Mouse (Mus musculus): ENCODE data around the gene Zdhhc20. TPM values are rescaled to one million over a fixed set of nuclear protein-coding genes. Genes with fewer than 3 reads are reported as not detected.
"Not testable (repeated sequence)": the region's sequence is repeated elsewhere in the genome, so short reads cannot be mapped to it uniquely, and the experiment has no call there.

Zdhhc20 gene
- polyA plus RNA-seq, 1 experiment from 2014 or later: 46.1 TPM

GRCm38 (mm10) chr14:57910501-57911068, 20.5 kb upstream of the Zdhhc20 start:
- no peaks in the 10 kb centered on the region for H3K9me3 ChIP-seq (replicated peaks; ENCODE audit: low read length)
- H3K4me1 ChIP-seq (replicated peaks; ENCODE audit: insufficient read depth, low read length): no peaks in the 10 kb centered on the region
- 0 out of 2 replicates have a peak, but pooled peaks cover 2% of the 10 kb centered on the region for H3K36me3 ChIP-seq (ENCODE audit: insufficient read depth, low read length)
- H3K9ac ChIP-seq (ENCODE audit: low read depth, low read length): peak overlapping the region; percentile 48; the same call in 1 of the 2 replicates
- DNase-seq (ENCODE audit: low spot score) (peak; percentile 95), ATAC-seq (replicated peaks; ENCODE audit: low FRiP score, low read depth) (peak; percentile 82; the same call in 1 of the 2 replicates)
- TF ChIP-seq CTCF (IDR thresholded peaks at IDR 0.05; ENCODE audit: low read depth): peak; percentile 88
- H3K4me3 ChIP-seq (replicated peaks; ENCODE audit: low read depth, low read length): peak overlapping the region; percentile 11; the same call in 1 of the 2 replicates
- peak overlapping the region; percentile 57 for H3K4me2 ChIP-seq (ENCODE audit: low read length)
- 21% methylated on average over 26 of the region's 26 CpGs for WGBS
- H3K27me3 ChIP-seq (ENCODE audit: insufficient read depth, low read length): no peaks in the 10 kb centered on the region
- no peak overlapping the region for H3K27ac ChIP-seq

- WGBS: 83% methylated on average over 5 of the region's 5 CpGs
- Histone ChIP-seq H3K9me3 (replicated peaks; ENCODE audit: low read length) (no peaks in the 10 kb centered on the region), H3K9ac (ENCODE audit: low read depth, low read length) (no peak overlapping the region), H3K36me3 (ENCODE audit: insufficient read depth, low read length) (no peaks in the 10 kb centered on the region), H3K27me3 (ENCODE audit: insufficient read depth, low read length) (no peaks in the 10 kb centered on the region), H3K4me2 (ENCODE audit: low read length) (no peak overlapping the region), H3K4me1 (replicated peaks; ENCODE audit: insufficient read depth, low read length) (no peaks in the 10 kb centered on the region), H3K4me3 (replicated peaks; ENCODE audit: low read depth, low read length) (no peak overlapping the region), H3K27ac (no peak overlapping the region)
- no peak for TF ChIP-seq CTCF (IDR thresholded peaks at IDR 0.05; ENCODE audit: low read depth)
- ATAC-seq (replicated peaks; ENCODE audit: low FRiP score, low read depth): no peak
- no peak for DNase-seq (ENCODE audit: low spot score)
Measured at GRCm38 (mm10) chr14:57909297-57909696, 19.2 kb upstream of the Zdhhc20 start.

- no peaks in the 10 kb centered on the region for H3K36me3 ChIP-seq (ENCODE audit: insufficient read depth, low read length)
- H3K27me3 ChIP-seq (ENCODE audit: insufficient read depth, low read length): no peaks in the 10 kb centered on the region
- TF ChIP-seq CTCF (IDR thresholded peaks at IDR 0.05; ENCODE audit: low read depth): no peak
- DNase-seq (ENCODE audit: low spot score) (no peak), ATAC-seq (replicated peaks; ENCODE audit: low FRiP score, low read depth) (no peak)
- H3K9ac ChIP-seq (ENCODE audit: low read depth, low read length): no peak overlapping the region
- H3K9me3 ChIP-seq (replicated peaks; ENCODE audit: low read length): no peaks in the 10 kb centered on the region
- H3K4me3 ChIP-seq (replicated peaks; ENCODE audit: low read depth, low read length): no peak overlapping the region
- no peak overlapping the region for H3K4me2 ChIP-seq (ENCODE audit: low read length)
- no peak overlapping the region for H3K27ac ChIP-seq
- 53% methylated on average over 2 of the region's 2 CpGs for WGBS
- H3K4me1 ChIP-seq (replicated peaks; ENCODE audit: insufficient read depth, low read length): no peaks in the 10 kb centered on the region
Measured at GRCm38 (mm10) chr14:57908431-57908830, 18.4 kb upstream of the Zdhhc20 start.

- 71% methylated on average over 1 of the region's 1 CpGs for WGBS
- Histone ChIP-seq H3K27ac (no peak overlapping the region), H3K4me1 (replicated peaks; ENCODE audit: insufficient read depth, low read length) (no peaks in the 10 kb centered on the region), H3K4me3 (replicated peaks; ENCODE audit: low read depth, low read length) (no peak overlapping the region), H3K9me3 (replicated peaks; ENCODE audit: low read length) (no peaks in the 10 kb centered on the region), H3K9ac (ENCODE audit: low read depth, low read length) (no peak overlapping the region), H3K4me2 (ENCODE audit: low read length) (no peak overlapping the region), H3K36me3 (ENCODE audit: insufficient read depth, low read length) (no peaks in the 10 kb centered on the region), H3K27me3 (ENCODE audit: insufficient read depth, low read length) (no peaks in the 10 kb centered on the region)
- DNase-seq (ENCODE audit: low spot score): no peak
- no peak for TF ChIP-seq CTCF (IDR thresholded peaks at IDR 0.05; ENCODE audit: low read depth)
- no peak for ATAC-seq (replicated peaks; ENCODE audit: low FRiP score, low read depth)
Measured at GRCm38 (mm10) chr14:57901998-57902397, 11.9 kb upstream of the Zdhhc20 start.

- ATAC-seq (replicated peaks; ENCODE audit: low FRiP score, low read depth) (no peak), DNase-seq (ENCODE audit: low spot score) (no peak)
- H3K27ac ChIP-seq: no peak overlapping the region
- no peaks in the 10 kb centered on the region for H3K36me3 ChIP-seq (ENCODE audit: insufficient read depth, low read length)
- H3K9me3 ChIP-seq (replicated peaks; ENCODE audit: low read length): no peaks in the 10 kb centered on the region
- no peak overlapping the region for H3K9ac ChIP-seq (ENCODE audit: low read depth, low read length)
- 94% methylated on average over 12 of the region's 12 CpGs for WGBS
- H3K4me2 ChIP-seq (ENCODE audit: low read length): no peak overlapping the region
- no peak overlapping the region for H3K4me3 ChIP-seq (replicated peaks; ENCODE audit: low read depth, low read length)
- no peak for TF ChIP-seq CTCF (IDR thresholded peaks at IDR 0.05; ENCODE audit: low read depth)
- no peaks in the 10 kb centered on the region for H3K27me3 ChIP-seq (ENCODE audit: insufficient read depth, low read length)
- no peaks in the 10 kb centered on the region for H3K4me1 ChIP-seq (replicated peaks; ENCODE audit: insufficient read depth, low read length)
Measured at GRCm38 (mm10) chr14:57896882-57897281, 6.8 kb upstream of the Zdhhc20 start.

GRCm38 (mm10) chr14:57896088-57896871, 6.2 kb upstream of the Zdhhc20 start:
- ATAC-seq (replicated peaks; ENCODE audit: low FRiP score, low read depth); H3K9ac ChIP-seq (ENCODE audit: low read depth, low read length); H3K4me1 ChIP-seq (replicated peaks; ENCODE audit: insufficient read depth, low read length); H3K27ac ChIP-seq; H3K36me3 ChIP-seq (ENCODE audit: insufficient read depth, low read length); H3K9me3 ChIP-seq (replicated peaks; ENCODE audit: low read length); H3K27me3 ChIP-seq (ENCODE audit: insufficient read depth, low read length); DNase-seq (ENCODE audit: low spot score); H3K4me3 ChIP-seq (replicated peaks; ENCODE audit: low read depth, low read length); H3K4me2 ChIP-seq (ENCODE audit: low read length): not testable (repeated sequence)
- WGBS: 76% methylated on average over 8 of the region's 8 CpGs

Measured in kidney, postnatal 0 days (tissue).